Mouse (Mus musculus) thymus, adult 2 months (tissue): ENCODE results near the gene Pim3.

Source experiments
- CTCF ChIP-seq: fragments of 200-500 bp; IDR thresholded peaks from 2 replicates; pipeline ENCODE4 v1.5.1; 2012; ENCODE audit warnings: mild to moderate bottlenecking, control low read depth, low read length, moderate library complexity, borderline replicate concordance; ENCODE audit not compliant: control insufficient read depth, poor library complexity, insufficient read depth; ENCODE audit errors: extremely low read depth
- POLR2A ChIP-seq: fragments of 200-500 bp; IDR thresholded peaks from 2 replicates; pipeline ENCODE4 v1.6.1; 2012; ENCODE audit warnings: mild to moderate bottlenecking, low read length, control low read depth, moderate library complexity; ENCODE audit not compliant: control insufficient read depth, poor library complexity, insufficient read depth; ENCODE audit errors: extremely low read depth

GRCm38 (mm10) chr15:88874061-88874460 lies 12.1 kb downstream of the Pim3 start:
- TF ChIP-seq CTCF (no peak), POLR2A (no peak)
